Comparison of ENCODE assay signal across 31 mouse cellular contexts in genomic region chr9:55102186-55102835, GRCm38 (mm10). TPM values are rescaled to one million over a fixed set of nuclear protein-coding genes. Genes with fewer than 3 reads are reported as not detected.
DNase-seq lines count a peak whose midpoint lies in the region; ATAC-seq and TF ChIP-seq lines count a peak whose summit lies in the region.
"Had no signal": no experiment of that assay in that cellular context is flagged by ENCODE, and none has a peak within 500 bp of the region (broad histone marks: within the 10 kb centered on the region; RNA-seq: fewer than 3 reads in every experiment).

No protein-coding gene starts in this region.

- 57% methylated on average over 8 of the region's 8 CpGs for WGBS in liver, postnatal 0 days (ENCODE audit: insufficient replicate concordance)
- WGBS in liver, embryonic 12.5 days (ENCODE audit: insufficient replicate concordance), result 54% methylated on average over 8 of the region's 8 CpGs

- DNase-seq in CD4-positive helper T cell, adult 2 months (ENCODE audit: low read depth, low spot score), result peak; percentile 37
- peak; percentile 60 for DNase-seq in induced T-regulatory cell, adult 2 months (ENCODE audit: low read depth)
- DNase-seq in thymus, postnatal 14 days, result peak; percentile 49
- no peak for DNase-seq in cerebellum, adult 11 months
- DNase-seq in liver, postnatal 0 days, result no peak
- DNase-seq in cerebellum, adult 9-11 months, result no peak
- DNase-seq: adrenal gland, postnatal 25 days; cerebellum, adult 18-20 months; cerebellum, postnatal 14 days; gastrocnemius, postnatal 10 days; heart, postnatal 36 days; kidney, adult 8-10 months; kidney, postnatal 4 days; layer of hippocampus, postnatal 36 days; lung, adult 18-20 months; lung, postnatal 4 days had no signal

- H3K4me3 ChIP-seq in E14TG2a.4 (replicated peaks; ENCODE audit: low read length), result 0 out of 2 replicates have a peak overlapping the region, but pooled peaks have one; percentile 30
- no peak overlapping the region for H3K4me3 ChIP-seq in liver, postnatal 0 days (ENCODE audit: low read depth, low read length)
- no peak overlapping the region for H3K4me3 ChIP-seq in liver, embryonic 12.5 days
- H3K4me3 ChIP-seq: erythroblast, embryonic 14.5 days; heart, embryonic 15.5 days; hindbrain, embryonic 12.5 days; limb, embryonic 12.5 days; megakaryocyte, embryonic 14.5 days; midbrain, embryonic 12.5 days; myocyte; neural tube, embryonic 12.5 days had no signal

- H3K9me3 ChIP-seq in E14TG2a.4 (ENCODE audit: low read length), result peaks cover 10% of the 10 kb centered on the region
- no peaks in the 10 kb centered on the region for H3K9me3 ChIP-seq in liver, postnatal 0 days (ENCODE audit: low read length)
- H3K9me3 ChIP-seq in liver, embryonic 12.5 days (replicated peaks), result no peaks in the 10 kb centered on the region
- H3K9me3 ChIP-seq: heart, embryonic 15.5 days; hindbrain, embryonic 12.5 days; midbrain, embryonic 12.5 days had no signal

- H3K4me2 ChIP-seq in liver, postnatal 0 days (ENCODE audit: low read depth, low read length), result no peak overlapping the region
- H3K4me2 ChIP-seq in liver, embryonic 12.5 days, result no peak overlapping the region
- H3K4me2 ChIP-seq: heart, embryonic 15.5 days; hindbrain, embryonic 12.5 days; limb, embryonic 12.5 days; midbrain, embryonic 12.5 days; neural tube, embryonic 12.5 days had no signal

- H3K27ac ChIP-seq in liver, postnatal 0 days (ENCODE audit: low read depth), result no peak overlapping the region
- H3K27ac ChIP-seq in liver, embryonic 12.5 days, result no peak overlapping the region
- H3K27ac ChIP-seq: heart, embryonic 15.5 days; hindbrain, embryonic 12.5 days; hindbrain, postnatal 0 days; kidney, postnatal 0 days; limb, embryonic 12.5 days; midbrain, embryonic 12.5 days; neural tube, embryonic 12.5 days had no signal

- no peaks in the 10 kb centered on the region; the same call in 1 of the 2 replicates for H3K27me3 ChIP-seq in E14TG2a.4 (ENCODE audit: insufficient read depth, low read length)
- H3K27me3 ChIP-seq in liver, postnatal 0 days (ENCODE audit: insufficient read depth, low read length), result no peaks in the 10 kb centered on the region
- H3K27me3 ChIP-seq in liver, embryonic 12.5 days (replicated peaks), result 0 out of 2 replicates have a peak, but pooled peaks cover under 1% of the 10 kb centered on the region
- H3K27me3 ChIP-seq: heart, embryonic 15.5 days; hindbrain, embryonic 12.5 days; limb, embryonic 12.5 days; midbrain, embryonic 12.5 days; neural tube, embryonic 12.5 days had no signal

- no peak for ATAC-seq in liver, postnatal 0 days
- ATAC-seq in liver, embryonic 12.5 days, result no peak
- ATAC-seq: hindbrain, postnatal 0 days; intestine, embryonic 16.5 days; lung, postnatal 0 days had no signal

- no peak for TF ChIP-seq EP300 in liver, postnatal 0 days (IDR thresholded peaks at IDR 0.05; ENCODE audit: low read depth)

- no peak for TF ChIP-seq CTCF in E14TG2a.4 (conservative IDR thresholded peaks at IDR 0.05; ENCODE audit: low read length)
- no peak for TF ChIP-seq CTCF in liver, postnatal 0 days (IDR thresholded peaks at IDR 0.05; ENCODE audit: low read depth)

- no peak overlapping the region for H3K9ac ChIP-seq in liver, postnatal 0 days (replicated peaks)
- no peak overlapping the region for H3K9ac ChIP-seq in liver, embryonic 12.5 days
- H3K9ac ChIP-seq: heart, embryonic 15.5 days; hindbrain, embryonic 12.5 days; limb, embryonic 12.5 days; midbrain, embryonic 12.5 days; neural tube, embryonic 12.5 days had no signal

- no peaks in the 10 kb centered on the region for H3K36me3 ChIP-seq in E14TG2a.4 (ENCODE audit: insufficient read depth, low read length)
- H3K36me3 ChIP-seq in liver, postnatal 0 days (replicated peaks; ENCODE audit: insufficient read depth, low read length), result no peaks in the 10 kb centered on the region
- no peaks in the 10 kb centered on the region for H3K36me3 ChIP-seq in liver, embryonic 12.5 days
- H3K36me3 ChIP-seq: heart, embryonic 15.5 days; hindbrain, embryonic 12.5 days; limb, embryonic 12.5 days; midbrain, embryonic 12.5 days; neural tube, embryonic 12.5 days had no signal

- peaks cover 43% of the 10 kb centered on the region for H3K4me1 ChIP-seq in E14TG2a.4 (replicated peaks; ENCODE audit: low read depth, low read length)
- H3K4me1 ChIP-seq in liver, postnatal 0 days (ENCODE audit: insufficient read depth), result no peaks in the 10 kb centered on the region
- H3K4me1 ChIP-seq in liver, embryonic 12.5 days, result no peaks in the 10 kb centered on the region
- H3K4me1 ChIP-seq: heart, embryonic 15.5 days; hindbrain, embryonic 12.5 days; limb, embryonic 12.5 days; midbrain, embryonic 12.5 days; neural tube, embryonic 12.5 days had no signal

RNA-seq across cellular contexts. Expression of gene Ube2q2, which starts 46.3 kb away (rescaled TPM):
- polyA plus RNA-seq in liver, postnatal 0 days (2015; fragmentation: Nextera tagmentation; extraction: Ambion mirVana), result 7.7 and 8.3 TPM in 2 replicates
- 24.9 and 26.9 TPM in 2 replicates for polyA plus RNA-seq in liver, embryonic 12.5 days (2016; fragmentation: Nextera tagmentation; extraction: Ambion mirVana)

RNA-seq across cellular contexts. Expression of gene Chrnb4, which starts 53.7 kb away (rescaled TPM):
- polyA plus RNA-seq in liver, postnatal 0 days (2015; fragmentation: Nextera tagmentation; extraction: Ambion mirVana), result not detected in 2 replicates
- 0.04 TPM in 1 of 2 replicates, not detected in the other for polyA plus RNA-seq in liver, embryonic 12.5 days (2016; fragmentation: Nextera tagmentation; extraction: Ambion mirVana)
- polyA plus RNA-seq: erythroblast, embryonic 14.5 days; limb, embryonic 12.5 days; liver, adult 2 months had no signal

Comparison
In these comparisons a context has a peak if more than half of its experiments do, and no peak if none do; other contexts are left out.
1. DNase-seq: peak in CD4-positive helper T cell, adult 2 months (single experiment), induced T-regulatory cell, adult 2 months (single experiment) and thymus, postnatal 14 days (single experiment); none in cerebellum, adult 11 months (single experiment), liver, postnatal 0 days (single experiment) and cerebellum, adult 9-11 months (single experiment).